Mouse (Mus musculus): ENCODE data around the gene Itprid2.

- TF ChIP-seq CTCF (IDR thresholded peaks at IDR 0.05; ENCODE audit: low read depth, low read length), result no peak
- no peak for TF ChIP-seq POLR2A (IDR thresholded peaks at IDR 0.05; ENCODE audit: insufficient read depth, low read length)
Measured at GRCm38 (mm10) chr2:79717846-79718245, 82.7 kb downstream of the Itprid2 start.

Measured in ES-Bruce4 (cell line).